Mouse (Mus musculus): Measurements from ENCODE around the gene Fam206a. TPM values are rescaled to one million over a fixed set of nuclear protein-coding genes. Genes with fewer than 3 reads are reported as not detected.
A peak's percentile ranks its signal among the peaks of the same experiment; 100 is the strongest.

The Fam206a gene
- 3.2 and 4.9 TPM in 2 replicates for polyA plus RNA-seq (2012; rRNA removed)

DNA sequence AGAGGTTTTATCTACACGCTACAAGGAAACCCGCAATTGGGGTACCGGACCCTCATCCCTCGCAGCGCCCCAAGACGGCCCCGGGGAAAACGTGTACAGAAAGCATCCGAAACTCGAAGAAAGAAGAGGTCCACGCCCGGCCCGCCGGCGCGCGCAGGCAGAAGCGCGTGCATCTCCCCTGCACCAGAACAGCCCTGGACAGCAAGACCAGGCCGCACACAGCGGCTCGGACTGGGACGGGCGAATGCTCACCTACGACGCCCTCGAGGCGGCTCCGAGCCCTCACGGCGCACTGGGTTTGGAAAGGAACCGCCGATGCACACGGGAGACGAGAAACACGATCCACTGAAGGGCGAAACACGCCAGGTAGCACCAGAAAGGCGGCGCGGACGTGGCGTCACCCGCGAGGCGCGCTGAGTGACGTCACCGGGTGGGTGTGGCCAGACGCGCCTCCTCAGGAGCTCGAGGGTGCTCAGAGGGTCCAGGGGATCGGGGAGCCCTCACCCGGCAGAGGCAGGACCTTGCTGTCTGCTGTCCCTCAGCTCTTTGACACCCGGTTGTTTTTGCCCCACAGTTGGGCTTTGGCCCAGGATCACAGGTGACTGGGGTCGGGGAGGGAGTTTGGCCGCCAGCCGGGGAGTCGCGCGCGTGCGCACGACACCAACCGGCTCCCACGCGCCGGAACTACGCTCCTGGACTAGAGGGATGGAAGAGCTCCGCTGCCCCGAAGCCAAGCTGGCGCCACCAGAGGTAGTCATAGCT, at the start of gene Fam206a, which contains the start of gene Elp1:
Fam206a (plus strand) TSS at position 439 of the 762 bp plus-strand sequence.
Elp1 (minus strand) TSS at position 425 of the 762 bp plus-strand sequence.
- DNase-seq (ENCODE audit: low read depth), result peak; percentile 37

DNA sequence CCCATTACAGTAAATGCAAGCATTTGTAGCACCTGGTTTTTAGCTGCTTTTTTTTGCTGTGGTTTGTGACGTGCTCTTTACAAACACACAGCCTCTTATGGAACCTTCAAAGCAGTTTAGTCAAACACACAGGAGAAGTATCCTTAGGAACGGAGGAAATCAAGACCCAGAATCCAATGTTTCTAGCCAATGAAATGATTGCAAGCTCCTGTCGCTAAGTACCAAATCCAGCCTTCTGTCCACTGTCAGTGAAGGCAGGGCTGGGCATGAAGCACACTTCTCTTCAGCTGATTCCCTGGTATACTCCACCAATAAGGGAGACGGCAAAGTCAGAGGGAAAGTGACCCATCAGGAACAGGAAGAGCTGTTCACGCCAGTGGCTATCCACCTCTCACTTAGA, 46.1 kb upstream of the Fam206a start:
- no peak for DNase-seq (ENCODE audit: low read depth)

GRCm38 (mm10) chr4:56756966-56757600, 45.1 kb upstream of the Fam206a start:
- peak; percentile 2 for DNase-seq (ENCODE audit: low read depth)

GRCm38 (mm10) chr4:56757693-56758092, 44.5 kb upstream of the Fam206a start:
- no peak for DNase-seq (ENCODE audit: low read depth)

DNA sequence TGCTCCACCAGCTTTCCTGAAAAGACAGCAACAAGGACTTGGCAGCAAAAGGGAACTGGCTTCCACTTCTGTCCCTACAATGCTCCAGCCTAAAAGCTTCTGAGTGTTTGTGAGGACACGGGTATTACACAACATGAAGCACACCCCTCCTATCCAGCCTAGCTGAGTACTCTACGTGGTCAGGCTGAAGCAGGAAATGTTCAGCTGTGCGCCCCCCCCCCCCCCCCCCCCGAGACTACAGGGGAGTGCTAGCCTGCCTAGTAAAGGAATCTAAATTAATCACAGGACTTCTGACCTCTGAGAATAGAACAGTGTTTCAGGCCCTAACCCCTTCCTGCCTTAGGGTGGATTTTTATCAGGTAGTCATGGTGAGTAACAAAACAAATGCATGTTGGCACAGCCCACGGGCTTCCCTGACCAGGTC, 34.3 kb upstream of the Fam206a start:
- no peak for DNase-seq (ENCODE audit: low read depth)

DNA sequence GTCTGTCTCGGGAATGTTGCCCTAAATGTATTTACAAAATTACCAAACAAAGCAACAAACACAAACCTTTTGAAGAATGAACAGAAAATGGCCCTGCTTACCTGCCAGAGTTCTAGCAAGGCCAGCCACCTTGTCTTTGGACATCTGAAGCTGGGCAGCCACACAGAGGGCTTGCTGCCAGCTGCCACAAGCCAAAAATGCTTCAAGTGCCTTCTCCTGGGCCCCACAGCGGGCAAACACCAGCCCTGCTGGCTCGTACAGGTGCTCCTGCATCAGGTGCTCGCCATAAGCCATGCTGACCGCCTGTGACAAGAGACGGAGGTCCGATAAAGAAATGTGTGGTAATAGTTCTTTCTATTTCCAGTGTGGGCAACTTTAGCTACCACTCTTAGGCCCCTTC, 33.2 kb upstream of the Fam206a start:
- no peak for DNase-seq (ENCODE audit: low read depth)

DNA sequence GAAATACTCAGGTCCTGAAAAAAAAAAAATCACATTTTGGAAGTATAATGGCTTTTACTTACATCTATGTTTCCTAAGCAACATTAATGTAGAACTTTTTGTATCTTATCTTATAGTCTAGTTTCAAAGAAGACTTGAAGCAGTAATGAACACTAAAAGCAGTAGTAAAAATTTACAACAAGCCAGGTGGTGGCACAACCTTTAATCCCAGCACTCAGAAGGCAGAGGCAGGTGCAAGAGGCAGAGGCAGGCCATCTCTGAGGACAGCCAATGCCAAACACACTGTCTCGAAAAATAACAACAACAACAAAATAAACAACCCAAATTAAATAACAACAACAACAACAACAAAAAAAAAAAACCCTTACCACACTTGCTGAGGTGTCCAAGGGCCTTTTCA, 31.1 kb upstream of the Fam206a start:
- no peak for DNase-seq (ENCODE audit: low read depth)

DNA sequence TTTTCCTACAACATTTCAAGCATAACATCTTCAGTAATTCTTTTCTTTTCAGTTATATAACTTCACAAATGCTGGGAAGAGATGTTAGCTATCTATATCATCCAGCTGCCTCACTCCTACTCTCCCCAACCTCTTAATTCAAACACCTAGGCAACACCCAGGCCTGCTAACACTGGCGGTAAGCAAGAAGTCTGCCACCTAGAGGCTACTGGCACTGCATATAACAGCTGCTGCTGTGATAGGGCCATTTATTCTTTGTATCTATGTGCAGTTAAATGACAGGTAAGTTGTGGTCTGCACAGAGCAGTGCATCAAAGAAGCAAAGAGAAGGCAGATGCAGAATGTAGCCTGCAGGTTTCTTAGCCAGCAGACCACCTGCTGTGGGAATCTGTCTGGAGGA, 10.8 kb upstream of the Fam206a start:
- DNase-seq (ENCODE audit: low read depth), result no peak

GRCm38 (mm10) chr4:56802669-56803150, 565 bp downstream of the Fam206a start:
- no peak for DNase-seq (ENCODE audit: low read depth)

DNA sequence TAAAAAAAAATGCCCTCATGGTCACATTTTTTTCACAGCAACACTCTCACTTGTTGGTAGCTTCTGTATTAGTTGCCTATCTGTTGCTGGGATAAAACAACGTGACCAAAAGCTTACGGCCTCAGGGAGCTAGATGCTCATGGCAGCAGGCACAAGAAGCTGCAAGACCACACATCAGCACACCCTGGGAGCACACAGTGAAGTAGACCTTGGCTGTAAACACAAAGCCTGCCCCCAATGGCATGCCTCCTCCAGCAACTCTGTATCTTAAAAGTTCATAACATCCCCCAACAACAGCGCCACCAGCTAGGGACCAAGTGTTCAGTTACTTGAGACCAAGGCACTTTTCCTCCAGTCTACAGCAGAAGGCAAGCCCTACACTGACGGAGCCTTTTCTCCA, 6.9 kb downstream of the Fam206a start:
- DNase-seq (ENCODE audit: low read depth), result no peak

GRCm38 (mm10) chr4:56811642-56812041, 9.5 kb downstream of the Fam206a start:
- DNase-seq (ENCODE audit: low read depth), result no peak

DNA sequence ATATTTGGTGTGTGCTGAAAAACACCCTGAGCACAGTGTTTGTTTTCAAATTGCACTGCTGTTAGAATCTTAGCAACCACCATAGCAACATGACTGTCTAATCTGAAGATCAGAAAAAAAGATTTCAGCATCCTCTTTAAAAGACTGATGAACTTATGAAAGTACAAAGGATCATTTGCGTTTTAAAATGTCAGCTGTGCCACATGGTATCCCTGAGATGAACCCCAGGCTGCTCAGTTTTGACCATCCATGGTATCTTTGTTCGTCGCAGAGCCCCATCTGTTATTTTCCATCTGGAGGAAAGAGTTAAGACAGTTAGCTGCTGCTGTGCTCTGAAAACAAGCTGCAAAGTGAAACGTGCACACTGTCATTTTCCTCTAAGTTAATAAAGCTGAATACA, 10.0 kb downstream of the Fam206a start:
- no peak for DNase-seq (ENCODE audit: low read depth)

DNA sequence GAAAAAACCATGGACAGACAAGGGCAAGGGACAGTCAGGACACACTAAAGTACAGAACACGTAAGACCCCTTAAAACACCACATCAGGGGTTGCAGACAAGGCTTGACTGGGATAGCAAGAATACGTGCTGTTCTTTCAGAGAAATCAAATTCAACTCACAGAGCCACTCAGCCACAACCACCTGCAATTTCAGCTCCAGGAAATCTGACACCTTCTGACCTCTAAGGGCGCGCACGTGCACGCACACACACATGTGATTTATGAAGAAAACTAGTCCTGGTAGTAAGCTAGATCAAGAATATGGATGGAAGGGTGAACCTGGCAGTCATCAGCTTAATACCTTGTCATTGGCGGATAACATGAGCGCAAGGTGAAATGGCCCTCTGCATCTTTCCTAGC, 13.0 kb downstream of the Fam206a start:
- DNase-seq (ENCODE audit: low read depth), result no peak

DNA sequence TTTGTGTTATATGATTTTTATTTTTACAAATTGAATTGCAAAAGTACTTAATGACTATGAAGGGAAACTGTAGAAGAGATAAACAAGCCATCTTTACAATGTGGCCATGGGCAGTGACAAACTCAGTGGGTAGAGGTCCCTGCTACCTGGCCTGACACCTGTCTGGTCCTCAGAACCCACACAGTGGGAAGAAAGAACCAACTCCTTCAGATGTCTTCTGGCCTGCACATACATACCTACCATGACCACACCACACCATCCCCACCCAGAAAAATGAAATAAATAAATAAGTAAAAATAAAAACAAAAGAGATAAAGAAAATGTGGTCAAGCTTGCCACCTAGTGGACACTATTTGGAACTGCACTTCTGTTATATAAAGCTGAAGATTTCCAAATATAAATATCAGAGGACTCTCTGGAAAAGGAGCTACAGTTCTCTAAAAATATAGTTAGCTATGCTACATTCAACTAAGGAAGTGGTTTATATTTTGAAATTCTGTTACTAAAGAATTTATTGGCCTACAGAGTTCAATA, 17.9 kb downstream of the Fam206a start:
- no peak for DNase-seq (ENCODE audit: low read depth)

GRCm38 (mm10) chr4:56824231-56824630, 22.1 kb downstream of the Fam206a start:
- no peak for DNase-seq (ENCODE audit: low read depth)

GRCm38 (mm10) chr4:56828932-56829331, 26.8 kb downstream of the Fam206a start:
- DNase-seq (ENCODE audit: low read depth), result no peak

- DNase-seq (ENCODE audit: low read depth), result no peak
Observed at GRCm38 (mm10) chr4:56829511-56829921, 27.4 kb downstream of the Fam206a start.

DNA sequence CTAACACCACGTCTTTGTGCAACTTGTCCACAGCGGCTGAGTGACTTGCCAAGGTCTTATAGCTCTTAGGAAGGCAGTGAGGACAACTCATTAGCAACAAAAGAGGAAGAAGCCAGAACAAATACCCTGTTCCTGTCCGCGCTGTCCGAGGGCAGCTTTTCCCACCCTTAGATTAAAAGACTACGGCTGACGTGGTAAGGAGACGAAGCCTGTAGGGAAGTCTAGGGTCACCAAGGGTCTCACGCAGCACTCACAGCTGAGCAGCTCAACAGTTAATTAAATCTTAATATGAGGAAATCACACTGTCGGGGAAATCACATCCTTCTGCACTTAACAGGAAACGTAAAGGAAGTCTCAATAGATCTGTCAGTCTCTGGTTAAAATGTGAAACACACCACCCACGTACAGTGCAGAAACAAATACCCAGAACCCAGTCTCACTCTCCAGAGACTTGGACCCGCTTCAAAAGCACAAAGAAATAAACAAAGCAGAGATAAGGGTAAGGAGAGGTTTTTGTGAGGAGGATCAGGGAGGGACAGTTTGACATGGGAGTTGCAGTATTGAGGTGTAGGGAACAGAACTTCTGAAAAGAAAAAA, 29.0 kb downstream of the Fam206a start:
- DNase-seq (ENCODE audit: low read depth), result no peak

GRCm38 (mm10) chr4:56831998-56832397, 29.9 kb downstream of the Fam206a start:
- no peak for DNase-seq (ENCODE audit: low read depth)

DNA sequence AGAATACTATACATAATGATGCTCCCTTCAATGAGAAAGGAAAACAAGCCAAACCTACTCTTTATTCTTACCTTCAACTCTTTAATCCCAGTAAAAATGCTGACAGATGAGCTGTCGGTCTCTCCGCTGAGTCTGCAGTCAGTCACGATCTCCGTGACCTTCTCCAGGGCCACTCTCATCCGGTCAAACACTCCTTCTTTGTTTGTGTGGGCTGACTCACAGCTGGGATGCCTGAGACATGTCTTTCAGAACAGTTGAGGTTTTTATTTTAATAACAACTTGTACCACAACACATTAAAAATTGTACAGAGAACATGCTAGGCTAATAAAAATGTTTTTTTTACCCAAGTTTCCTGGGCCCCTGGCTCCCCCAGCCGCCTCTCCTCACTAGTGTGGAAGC, 35.5 kb downstream of the Fam206a start:
- no peak for DNase-seq (ENCODE audit: low read depth)

GRCm38 (mm10) chr4:56840297-56840696, 38.2 kb downstream of the Fam206a start:
- DNase-seq (ENCODE audit: low read depth), result no peak

DNA sequence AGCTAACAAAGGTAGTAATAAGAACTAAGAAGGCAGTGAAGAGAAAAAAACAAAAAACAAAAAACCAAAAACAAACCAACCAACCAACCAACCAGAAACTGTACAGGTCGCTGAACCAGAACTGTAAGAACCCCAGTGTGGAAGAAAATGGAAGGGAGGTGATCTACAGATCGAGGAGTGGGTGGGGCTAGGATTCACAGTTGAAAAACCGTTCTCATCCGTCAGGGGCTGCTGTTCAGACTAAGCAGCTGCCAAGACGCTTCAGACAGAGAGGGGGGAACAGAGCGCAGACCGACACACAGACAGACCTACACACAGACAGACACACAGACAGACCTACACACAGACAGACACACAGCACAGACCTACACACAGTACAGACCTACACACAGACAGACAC, 40.4 kb downstream of the Fam206a start:
- no peak for DNase-seq (ENCODE audit: low read depth)
